Mouse (Mus musculus) monocyte, adult 5-6 weeks (primary cell): ENCODE results near the gene Prss43. TPM values are rescaled to one million over a fixed set of nuclear protein-coding genes. Genes with fewer than 3 reads are reported as not detected.

Experiments
- ATAC-seq: fragments of 153-309, 156-312 bp; replicated peaks from 2 replicates; pipeline ENCODE4 v1.8.0; 2017; ENCODE audit warnings: mild to moderate bottlenecking; ENCODE audit not compliant: low TSS enrichment, insufficient number of reproducible peaks, severe bottlenecking, poor library complexity, low FRiP score
- total RNA-seq: library from RNA; stranded (forward); fragments of 200-1000, 200-491, 200-594 nt; gene quantifications from 3 replicates; pipeline ENCODE4 v1.2.3, GENCODE M21; 2017

Prss43 gene
- total RNA-seq, 1 experiment from 2014 or later, result not detected

GRCm38 (mm10) chr9:110879191-110879920 lies 52.9 kb downstream of the Prss43 start, which contains the start of gene Als2cl:
Gene Als2cl (plus strand): TSS chr9:110879870.
- no peak for ATAC-seq

- ATAC-seq, result no peak
Observed at GRCm38 (mm10) chr9:110879998-110880561, 53.6 kb downstream of the Prss43 start, which contains the start of gene Tmie. Gene Tmie (minus strand): TSS chr9:110880113.

- no peak for ATAC-seq
Observed at GRCm38 (mm10) chr9:110880772-110881171, 54.3 kb downstream of the Prss43 start.

Other genes with a start within 250 kb of the Prss43 start
- gene Nradd, start 202.2 kb upstream of the Prss43 start, total RNA-seq, result 5.9 to 10.5 TPM (median 9.9 TPM) in 3 replicates
- gene Nbeal2, start 172.5 kb upstream of the Prss43 start, total RNA-seq, result 63.7 to 114 TPM (median 92.9 TPM) in 3 replicates
- gene Ccdc12, start 170.2 kb upstream of the Prss43 start, total RNA-seq, result 162 to 274 TPM (median 251 TPM) in 3 replicates
- 0.49 TPM in 1 of 3 replicates, not detected in the others for gene Myl3, start 84.8 kb upstream of the Prss43 start, total RNA-seq
- gene Pth1r, start 79.5 kb upstream of the Prss43 start, total RNA-seq, result 1.1 TPM in 1 of 3 replicates, not detected in the others
- gene Prss42, start 28.5 kb upstream of the Prss43 start, total RNA-seq, result not detected in 3 replicates
- gene Prss44, start 12.7 kb upstream of the Prss43 start, total RNA-seq, result not detected in 3 replicates
- gene Prss45, start 7.9 kb downstream of the Prss43 start, total RNA-seq, result not detected in 3 replicates
- gene Prss46, start 17.8 kb downstream of the Prss43 start, total RNA-seq, result not detected in 3 replicates
- gene Prss50, start 31.3 kb downstream of the Prss43 start, total RNA-seq, result not detected in 3 replicates
- 0.43 to 0.97 TPM (median 0.86 TPM) in 3 replicates for gene Als2cl, start 53.2 kb downstream of the Prss43 start, total RNA-seq
- 0.19 TPM in 1 of 3 replicates, not detected in the others for gene Tmie, start 53.4 kb downstream of the Prss43 start, total RNA-seq
- gene Fam240a, start 90.2 kb downstream of the Prss43 start, total RNA-seq, result not detected in 3 replicates
- gene Tdgf1, start 119.5 kb downstream of the Prss43 start, total RNA-seq, result not detected in 3 replicates
- not detected in 3 replicates for gene Lrrc2, start 124.9 kb downstream of the Prss43 start, total RNA-seq
- gene Rtp3, start 163.9 kb downstream of the Prss43 start, total RNA-seq, result not detected in 3 replicates
- 0.39 to 1.6 TPM in 2 of 3 replicates, not detected in the other for gene Ltf, start 192.6 kb downstream of the Prss43 start, total RNA-seq
- 45.5 to 87.2 TPM (median 46.4 TPM) in 3 replicates for gene Ccrl2, start 230.8 kb downstream of the Prss43 start, total RNA-seq